In the genomic region with DNA sequence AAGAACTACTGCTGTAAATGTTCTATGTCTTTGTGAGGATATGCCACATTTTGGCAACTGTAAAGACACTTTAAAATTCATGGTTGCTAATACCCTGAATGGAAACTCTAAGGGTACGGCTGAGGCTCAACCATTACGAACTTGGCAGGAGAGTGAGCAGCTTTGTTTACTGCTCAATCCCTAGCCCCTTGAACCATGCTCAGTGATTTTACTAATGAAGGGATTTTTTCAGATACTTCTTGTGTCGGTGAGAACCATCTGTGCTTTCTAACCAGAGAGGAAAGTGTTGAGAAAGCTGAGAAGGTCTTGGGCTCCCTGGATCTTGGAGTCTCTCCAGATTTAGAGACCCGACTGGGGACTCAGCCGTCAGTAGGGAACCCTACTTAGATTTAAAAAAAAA, we compare ENCODE assay signal across 18 mouse cellular contexts. TPM values are rescaled to one million over a fixed set of nuclear protein-coding genes. Genes with fewer than 3 reads are reported as not detected.
DNase-seq lines count a peak whose midpoint lies in the region; ATAC-seq lines count a peak whose summit lies in the region.
"Had no signal": no experiment of that assay in that cellular context is flagged by ENCODE, and none has a peak within 500 bp of the region (broad histone marks: within the 10 kb centered on the region; RNA-seq: fewer than 3 reads in every experiment).

No protein-coding gene starts in this region.

- 13% methylated on average over 5 of the region's 5 CpGs for WGBS in forebrain, embryonic 14.5 days
- 56% methylated on average over 5 of the region's 5 CpGs for WGBS in forebrain, embryonic 12.5 days
- 81% methylated on average over 5 of the region's 5 CpGs for whole genome bisulfite sequencing in heart, embryonic 11.5 days (ENCODE audit: insufficient replicate concordance)
- WGBS in forebrain, embryonic 16.5 days = 13% methylated on average over 5 of the region's 5 CpGs

- H3K4me2 ChIP-seq in forebrain, embryonic 14.5 days (ENCODE audit: low read length) = no peak overlapping the region
- no peak overlapping the region for H3K4me2 ChIP-seq in forebrain, embryonic 12.5 days
- H3K4me2 ChIP-seq in heart, embryonic 11.5 days = no peak overlapping the region
- H3K4me2 ChIP-seq in forebrain, embryonic 16.5 days (ENCODE audit: low read length) = no peak overlapping the region
- H3K4me2 ChIP-seq: embryonic facial prominence, embryonic 12.5 days had no signal

- H3K9ac ChIP-seq in forebrain, embryonic 14.5 days (ENCODE audit: low read length) = no peak overlapping the region
- H3K9ac ChIP-seq in forebrain, embryonic 12.5 days = no peak overlapping the region
- H3K9ac ChIP-seq in heart, embryonic 11.5 days (ENCODE audit: low read depth, low read length) = no peak overlapping the region
- no peak overlapping the region for H3K9ac ChIP-seq in forebrain, embryonic 16.5 days (replicated peaks; ENCODE audit: low read depth, low read length)
- H3K9ac ChIP-seq: embryonic facial prominence, embryonic 12.5 days had no signal

- peak; percentile 86 for DNase-seq in forebrain, embryonic 14.5 days (ENCODE audit: low spot score)
- DNase-seq in heart, adult 11 months = peak; percentile 34
- DNase-seq in adrenal gland, adult 2 months = no peak
- no peak for DNase-seq in cerebellum, adult 11-12 months
- DNase-seq: adrenal gland, adult 8-10 months; adrenal gland, postnatal 14 days; adrenal gland, postnatal 36 days; cerebellum, adult 11 months; cerebellum, adult 2 months; cerebellum, adult 9-10 months; cerebellum, postnatal 10 days; cerebellum, postnatal 25 days had no signal

- ATAC-seq in forebrain, embryonic 14.5 days = peak; percentile 48
- no peak for ATAC-seq in forebrain, embryonic 12.5 days (ENCODE audit: low FRiP score)
- no peak for ATAC-seq in heart, embryonic 11.5 days (replicated peaks; ENCODE audit: insufficient number of reproducible peaks, low FRiP score, low TSS enrichment)
- peak; percentile 77 for ATAC-seq in forebrain, embryonic 16.5 days

- H3K9me3 ChIP-seq in forebrain, embryonic 14.5 days (replicated peaks; ENCODE audit: control insufficient read depth, low read length) = no peaks in the 10 kb centered on the region
- H3K9me3 ChIP-seq in forebrain, embryonic 12.5 days = no peaks in the 10 kb centered on the region
- no peaks in the 10 kb centered on the region for H3K9me3 ChIP-seq in heart, embryonic 11.5 days (replicated peaks; ENCODE audit: control insufficient read depth, low read length)
- no peaks in the 10 kb centered on the region for H3K9me3 ChIP-seq in forebrain, embryonic 16.5 days (ENCODE audit: control insufficient read depth, low read length)
- H3K9me3 ChIP-seq: embryonic facial prominence, embryonic 10.5 days; embryonic facial prominence, embryonic 12.5 days had no signal

- no peak overlapping the region for H3K27ac ChIP-seq in forebrain, embryonic 14.5 days (ENCODE audit: low read depth, low read length)
- no peak overlapping the region for H3K27ac ChIP-seq in forebrain, embryonic 12.5 days
- H3K27ac ChIP-seq in heart, embryonic 11.5 days (ENCODE audit: low read depth, low read length) = no peak overlapping the region
- H3K27ac ChIP-seq in forebrain, embryonic 16.5 days (ENCODE audit: low read length) = no peak overlapping the region
- H3K27ac ChIP-seq: embryonic facial prominence, embryonic 10.5 days; embryonic facial prominence, embryonic 12.5 days had no signal

- no peak overlapping the region for H3K4me3 ChIP-seq in forebrain, embryonic 14.5 days (ENCODE audit: low read depth, low read length)
- no peak overlapping the region for H3K4me3 ChIP-seq in forebrain, embryonic 12.5 days (replicated peaks)
- no peak overlapping the region for H3K4me3 ChIP-seq in heart, embryonic 11.5 days (ENCODE audit: low read depth, low read length)
- no peak overlapping the region for H3K4me3 ChIP-seq in forebrain, embryonic 16.5 days (replicated peaks; ENCODE audit: low read length)
- H3K4me3 ChIP-seq: embryonic facial prominence, embryonic 10.5 days; embryonic facial prominence, embryonic 12.5 days had no signal

- no peaks in the 10 kb centered on the region for H3K36me3 ChIP-seq in forebrain, embryonic 14.5 days (ENCODE audit: control insufficient read depth, insufficient read depth, low read length)
- no peaks in the 10 kb centered on the region for H3K36me3 ChIP-seq in forebrain, embryonic 12.5 days (replicated peaks)
- no peaks in the 10 kb centered on the region for H3K36me3 ChIP-seq in heart, embryonic 11.5 days (ENCODE audit: control insufficient read depth, insufficient read depth, low read length)
- no peaks in the 10 kb centered on the region for H3K36me3 ChIP-seq in forebrain, embryonic 16.5 days (ENCODE audit: control insufficient read depth, insufficient read depth)
- H3K36me3 ChIP-seq: embryonic facial prominence, embryonic 10.5 days; embryonic facial prominence, embryonic 12.5 days had no signal

- peaks cover 13% of the 10 kb centered on the region for H3K4me1 ChIP-seq in forebrain, embryonic 14.5 days (ENCODE audit: control insufficient read depth, insufficient read depth, low read length)
- H3K4me1 ChIP-seq in forebrain, embryonic 12.5 days = peaks cover 16% of the 10 kb centered on the region
- H3K4me1 ChIP-seq in heart, embryonic 11.5 days (ENCODE audit: control insufficient read depth, insufficient read depth, low read length) = peaks cover 2% of the 10 kb centered on the region; the same call in 1 of the 2 replicates
- H3K4me1 ChIP-seq in forebrain, embryonic 16.5 days (replicated peaks; ENCODE audit: control insufficient read depth, insufficient read depth, low read length) = peaks cover 16% of the 10 kb centered on the region
- H3K4me1 ChIP-seq: embryonic facial prominence, embryonic 10.5 days; embryonic facial prominence, embryonic 12.5 days had no signal

- peaks cover 3% of the 10 kb centered on the region; the same call in 1 of the 2 replicates for H3K27me3 ChIP-seq in forebrain, embryonic 14.5 days (replicated peaks; ENCODE audit: control insufficient read depth, insufficient read depth, low read length)
- peaks cover 10% of the 10 kb centered on the region for H3K27me3 ChIP-seq in forebrain, embryonic 12.5 days
- H3K27me3 ChIP-seq in heart, embryonic 11.5 days (ENCODE audit: control insufficient read depth, insufficient read depth, low read length) = no peaks in the 10 kb centered on the region
- peaks cover 8% of the 10 kb centered on the region for H3K27me3 ChIP-seq in forebrain, embryonic 16.5 days (replicated peaks; ENCODE audit: control insufficient read depth, insufficient read depth, low read length)
- H3K27me3 ChIP-seq: embryonic facial prominence, embryonic 12.5 days had no signal

RNA-seq across cellular contexts. Expression of gene Spata6, which starts 35.9 kb away (rescaled TPM):
- 10.4 and 11.0 TPM in 2 replicates for polyA plus RNA-seq in forebrain, embryonic 14.5 days (2014; fragmentation: Nextera tagmentation; extraction: Ambion mirVana)
- polyA plus RNA-seq in forebrain, embryonic 12.5 days (2016; fragmentation: Nextera tagmentation; extraction: Ambion mirVana) = 17.6 and 18.2 TPM in 2 replicates
- 18.6 and 23.8 TPM in 2 replicates for polyA plus RNA-seq in heart, embryonic 11.5 days (2014; fragmentation: Nextera tagmentation; extraction: Ambion mirVana)
- polyA plus RNA-seq in forebrain, embryonic 16.5 days (2015; fragmentation: Nextera tagmentation; extraction: Ambion mirVana) = 7.5 and 10.8 TPM in 2 replicates
- 10 to 100 TPM in 1 of 2 experiments, 1 to 10 TPM in 1; 9.1 to 11.5 TPM for total RNA-seq in adrenal gland, adult 2 months (2021)
- 56.4 and 70.4 TPM in 2 replicates for polyA plus RNA-seq in adrenal gland, adult 2 months (2012; rRNA removed)
- total RNA-seq: MEL had no signal

Comparison
In these comparisons a context has a peak if more than half of its experiments do, and no peak if none do; other contexts are left out.
1. ATAC-seq: peak in forebrain, embryonic 14.5 days (single experiment) and forebrain, embryonic 16.5 days (single experiment); none in forebrain, embryonic 12.5 days (single experiment) and heart, embryonic 11.5 days (single experiment).
2. DNase-seq: peak in forebrain, embryonic 14.5 days (single experiment) and heart, adult 11 months (single experiment); none in adrenal gland, adult 2 months (single experiment) and cerebellum, adult 11-12 months (single experiment).